Mouse (Mus musculus) kidney, postnatal 0 days (tissue): ENCODE results near the gene Baz2b. TPM values are rescaled to one million over a fixed set of nuclear protein-coding genes. Genes with fewer than 3 reads are reported as not detected.

Source experiments
- ATAC-seq: fragments of 200-750 bp; cut with Nextera tagmentation; replicated peaks from 2 replicates; pipeline ENCODE4 v1.8.0; 2017; ENCODE audit warnings: low read depth, moderate number of reproducible peaks, moderate TSS enrichment, moderate library complexity; ENCODE audit not compliant: low FRiP score
- DNase-seq: peaks from one replicate; pipeline ENCODE4 v3.0.0-alpha.2; 2016; ENCODE audit warnings: low spot score
- H3K27ac ChIP-seq: fragments of 300-500 bp; sonication (generic); 2 replicates; pipeline ENCODE4 v1.5.1; 2014; ENCODE audit warnings: mild to moderate bottlenecking
- H3K27me3 ChIP-seq: fragments of 300-500 bp; sonication (generic); 2 replicates; pipeline ENCODE4 v1.6.1; 2014; ENCODE audit warnings: low read length, mixed read lengths; ENCODE audit not compliant: insufficient read depth
- H3K36me3 ChIP-seq: fragments of 300-500 bp; sonication (generic); 2 replicates; pipeline ENCODE4 v1.6.1; 2014; ENCODE audit warnings: low read length, mixed read lengths; ENCODE audit not compliant: insufficient read depth
- H3K4me1 ChIP-seq: fragments of 300-500 bp; sonication (generic); replicated peaks from 2 replicates; pipeline ENCODE4 v1.6.1; 2014; ENCODE audit warnings: antibody characterized with exemption, low read length, mixed read lengths; ENCODE audit not compliant: insufficient read depth
- H3K4me2 ChIP-seq: fragments of 300-500 bp; sonication (generic); 2 replicates; pipeline ENCODE4 v1.6.1; 2014; ENCODE audit warnings: mild to moderate bottlenecking, low read length, moderate library complexity, mixed read lengths
- H3K4me3 ChIP-seq: fragments of 300-500 bp; sonication (generic); replicated peaks from 2 replicates; pipeline ENCODE4 v1.5.1; 2014; ENCODE audit warnings: low read depth, low read length
- H3K9ac ChIP-seq: fragments of 300-500 bp; sonication (generic); 2 replicates; pipeline ENCODE4 v1.6.1; 2014; ENCODE audit warnings: low read depth, low read length
- H3K9me3 ChIP-seq: fragments of 300-500 bp; sonication (generic); replicated peaks from 2 replicates; pipeline ENCODE4 v1.6.1; 2016; ENCODE audit warnings: low read length, inconsistent platforms, mixed read lengths
- CTCF ChIP-seq: IDR thresholded peaks from 2 replicates; pipeline ENCODE4 v1.5.1; 2016; ENCODE audit warnings: antibody characterized with exemption, low read depth, mild to moderate bottlenecking, moderate library complexity
- WGBS: fragments of 180-500 bp; shearing (Covaris S2); extraction: QIAGEN DNeasy Blood & Tissue Kit; methylation state at CpG from one replicate; pipeline ENCODE4 v1.1.7; 2014; 5-methylcytosine and 5-hydroxymethylcytosine counted together
- polyA plus RNA-seq: library from polyadenylated mRNA; unstranded; fragments of >200 nt; fragmentation: Nextera tagmentation; extraction: Ambion mirVana; gene quantifications from 2 replicates; pipeline ENCODE4 v1.2.1, GENCODE M21; 2015

Gene Baz2b
- polyA plus RNA-seq, 1 experiment from 2014 or later: 51.7 TPM

GRCm38 (mm10) chr2:60112116-60112515 is 97.5 kb downstream of the Baz2b start:
- Histone ChIP-seq H3K27ac (no peak overlapping the region), H3K27me3 (no peaks in the 10 kb centered on the region), H3K4me3 (no peak overlapping the region), H3K9ac (no peak overlapping the region), H3K9me3 (no peaks in the 10 kb centered on the region), H3K4me2 (no peak overlapping the region), H3K36me3 (peaks cover 4% of the 10 kb centered on the region; the same call in 1 of the 2 replicates), H3K4me1 (peaks cover 11% of the 10 kb centered on the region; the same call in 1 of the 2 replicates)
- ATAC-seq (no peak), DNase-seq (no peak)
- no peak for TF ChIP-seq CTCF
- WGBS: 93% methylated on average over 2 of the region's 2 CpGs

GRCm38 (mm10) chr2:60109001-60109400 is 100.6 kb downstream of the Baz2b start:
- no peak for DNase-seq
- TF ChIP-seq CTCF: no peak
- no peak overlapping the region for H3K27ac ChIP-seq

GRCm38 (mm10) chr2:60096625-60097024 is 113.0 kb downstream of the Baz2b start:
- TF ChIP-seq CTCF: no peak
- H3K36me3 ChIP-seq: no peaks in the 10 kb centered on the region
- H3K4me2 ChIP-seq: no peak overlapping the region
- H3K27me3 ChIP-seq: no peaks in the 10 kb centered on the region
- H3K9ac ChIP-seq: no peak overlapping the region
- no peak overlapping the region for H3K27ac ChIP-seq
- H3K4me1 ChIP-seq: no peaks in the 10 kb centered on the region
- H3K9me3 ChIP-seq: no peaks in the 10 kb centered on the region
- 84% methylated on average over 4 of the region's 4 CpGs for WGBS
- ATAC-seq: no peak
- no peak for DNase-seq
- no peak overlapping the region for H3K4me3 ChIP-seq

More at GRCm38 (mm10) chr2:60109001-60109400, 100.6 kb downstream of the Baz2b start:
- WGBS: 82% methylated on average over 3 of the region's 3 CpGs
- Histone ChIP-seq H3K27me3 (no peaks in the 10 kb centered on the region), H3K36me3 (peaks cover 4% of the 10 kb centered on the region; the same call in 1 of the 2 replicates), H3K4me1 (no peaks in the 10 kb centered on the region), H3K4me2 (no peak overlapping the region), H3K9me3 (no peaks in the 10 kb centered on the region), H3K4me3 (no peak overlapping the region), H3K9ac (no peak overlapping the region)
- ATAC-seq: no peak

GRCm38 (mm10) chr2:60090280-60090679 is 119.4 kb downstream of the Baz2b start:
- TF ChIP-seq CTCF: no peak
- H3K27ac ChIP-seq: no peak overlapping the region

GRCm38 (mm10) chr2:60089528-60090247 is 120.0 kb downstream of the Baz2b start:
- H3K27ac ChIP-seq: peak overlapping the region; percentile 73
- peak overlapping the region; percentile 35; the same call in 1 of the 2 replicates for H3K9ac ChIP-seq
- peak overlapping the region; percentile 22; the same call in 1 of the 2 replicates for H3K4me3 ChIP-seq
- H3K4me2 ChIP-seq: peak overlapping the region; percentile 51
- TF ChIP-seq CTCF: no peak
- 29% methylated on average over 15 of the region's 15 CpGs for WGBS
- H3K9me3 ChIP-seq: no peaks in the 10 kb centered on the region
- no peaks in the 10 kb centered on the region for H3K27me3 ChIP-seq
- ATAC-seq: peak; percentile 76; the same call in 1 of the 2 replicates
- no peaks in the 10 kb centered on the region for H3K36me3 ChIP-seq
- peaks cover 4% of the 10 kb centered on the region; the same call in 1 of the 2 replicates for H3K4me1 ChIP-seq
- DNase-seq: peak; percentile 76

More at GRCm38 (mm10) chr2:60090280-60090679, 119.4 kb downstream of the Baz2b start:
- Histone ChIP-seq H3K4me1 (peaks cover 4% of the 10 kb centered on the region; the same call in 1 of the 2 replicates), H3K4me3 (no peak overlapping the region), H3K4me2 (0 out of 2 replicates have a peak overlapping the region, but pooled peaks have one; percentile 21), H3K36me3 (no peaks in the 10 kb centered on the region), H3K27me3 (no peaks in the 10 kb centered on the region), H3K9me3 (no peaks in the 10 kb centered on the region), H3K9ac (no peak overlapping the region)
- DNase-seq (no peak), ATAC-seq (no peak)
- WGBS: 57% methylated on average over 6 of the region's 6 CpGs

GRCm38 (mm10) chr2:60088785-60089527 is 120.7 kb downstream of the Baz2b start:
- H3K27me3 ChIP-seq: no peaks in the 10 kb centered on the region
- WGBS: 76% methylated on average over 14 of the region's 14 CpGs
- H3K4me2 ChIP-seq: peak overlapping the region; percentile 51
- H3K4me1 ChIP-seq: peaks cover 4% of the 10 kb centered on the region; the same call in 1 of the 2 replicates
- H3K36me3 ChIP-seq: no peaks in the 10 kb centered on the region
- H3K9ac ChIP-seq: no peak overlapping the region
- no peaks in the 10 kb centered on the region for H3K9me3 ChIP-seq
- DNase-seq: no peak
- H3K4me3 ChIP-seq: no peak overlapping the region
- no peak for ATAC-seq
- no peak for TF ChIP-seq CTCF
- H3K27ac ChIP-seq: peak overlapping the region; percentile 73
